Mouse (Mus musculus) inflammation-experienced regulatory T-cells, adult 6 months (primary cell): Measurements from ENCODE around the gene 1700030K09Rik. TPM values are rescaled to one million over a fixed set of nuclear protein-coding genes. Genes with fewer than 3 reads are reported as not detected.

Source experiments
- ATAC-seq: one replicate; pipeline ENCODE4 v1.8.0; 2017
- polyA plus RNA-seq, 3 experiments: library from polyadenylated mRNA; unstranded; fragments of 100-300 nt; shearing (Covaris generic); gene quantifications; one replicate each; pipeline ENCODE4 v1.2.1; 2017

1700030K09Rik gene
- 1 to 10 TPM; 4.3 to 7.1 (median 6.4) TPM for polyA plus RNA-seq

- ATAC-seq: peak; percentile 100
Measured at GRCm38 (mm10) chr8:72443338-72443993, at the start of gene 1700030K09Rik, which contains the start of gene Calr3. Gene 1700030K09Rik, plus strand, starts transcription at chr8:72443880. Gene Calr3, minus strand, starts transcription at chr8:72443870.

DNA sequence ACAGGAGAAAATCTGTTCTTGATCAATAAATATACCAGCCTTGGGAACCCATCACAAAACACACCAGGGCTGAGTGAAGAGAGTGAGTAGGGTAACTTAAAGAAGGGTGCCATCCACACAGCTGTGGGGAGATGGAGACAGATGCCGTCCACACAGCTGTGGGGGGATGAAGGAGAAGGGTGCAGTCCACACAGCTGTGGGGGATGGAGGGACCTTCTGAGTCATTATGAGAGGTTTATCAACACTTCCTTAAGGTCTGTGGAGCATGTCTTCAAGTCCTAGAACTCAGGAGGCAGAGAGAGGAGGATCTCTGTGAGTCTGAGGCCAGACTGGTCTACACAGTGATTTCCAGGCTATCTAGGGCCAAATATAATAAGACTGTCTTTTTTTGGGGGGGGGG, 42.3 kb upstream of the 1700030K09Rik start:
- no peak for ATAC-seq

DNA sequence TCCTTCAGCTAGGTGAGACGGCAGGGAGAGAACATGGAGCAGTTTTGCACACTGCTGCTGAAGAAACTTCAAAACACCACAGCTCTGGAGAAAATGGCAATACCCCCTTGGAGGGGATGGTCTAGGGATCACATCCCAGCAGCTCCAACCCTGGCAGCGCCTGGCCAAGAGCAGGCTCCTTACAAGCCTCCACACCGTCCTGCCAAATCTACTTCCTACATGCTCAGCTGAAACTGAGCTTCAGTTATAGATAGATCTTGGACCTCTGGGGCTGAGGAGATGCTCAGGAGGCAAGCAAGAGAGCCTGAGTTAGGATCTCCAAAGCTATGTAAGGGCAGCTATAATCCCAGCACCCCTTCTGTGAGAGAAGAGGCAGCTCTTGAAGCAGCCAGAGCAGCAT, 40.7 kb upstream of the 1700030K09Rik start:
- no peak for ATAC-seq

DNA sequence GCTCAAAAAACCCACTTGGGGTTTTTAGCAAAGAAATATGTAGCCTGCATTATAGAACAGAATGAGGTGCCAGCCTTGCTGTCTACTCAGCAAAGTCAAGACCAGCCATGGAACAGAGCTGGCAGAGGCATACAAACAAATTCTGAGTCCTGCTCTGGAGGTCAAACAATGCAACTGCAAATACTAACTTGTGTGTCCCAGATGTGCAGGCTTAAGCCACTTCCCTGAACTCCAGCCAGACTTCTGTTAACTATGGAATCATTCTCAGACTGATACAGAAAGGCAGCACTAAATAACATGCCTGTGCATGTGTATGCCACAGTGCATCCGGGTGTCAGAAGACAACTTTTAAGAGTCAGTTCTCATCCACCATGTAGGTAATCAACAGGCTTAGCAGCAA, 35.8 kb upstream of the 1700030K09Rik start:
- no peak for ATAC-seq

DNA sequence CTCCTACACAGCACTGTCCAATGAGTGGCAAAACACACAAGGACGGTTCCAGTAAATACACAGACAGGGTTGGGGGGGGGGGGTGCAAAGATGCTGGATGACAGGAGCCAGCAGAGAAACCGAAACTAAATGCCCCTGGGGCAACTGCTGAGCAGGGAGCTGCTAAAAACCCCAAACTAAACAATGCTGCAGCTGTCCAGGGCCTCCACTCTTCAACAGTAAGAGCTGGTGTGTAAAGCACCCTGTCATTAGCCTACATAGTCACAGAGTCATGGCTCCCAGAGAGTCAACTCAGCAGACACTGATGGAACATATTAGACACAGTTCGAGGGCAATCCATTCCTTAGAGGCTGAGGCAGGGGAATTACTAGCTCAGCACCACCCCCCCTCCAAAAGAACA, 34.2 kb upstream of the 1700030K09Rik start:
- peak; percentile 25 for ATAC-seq

DNA sequence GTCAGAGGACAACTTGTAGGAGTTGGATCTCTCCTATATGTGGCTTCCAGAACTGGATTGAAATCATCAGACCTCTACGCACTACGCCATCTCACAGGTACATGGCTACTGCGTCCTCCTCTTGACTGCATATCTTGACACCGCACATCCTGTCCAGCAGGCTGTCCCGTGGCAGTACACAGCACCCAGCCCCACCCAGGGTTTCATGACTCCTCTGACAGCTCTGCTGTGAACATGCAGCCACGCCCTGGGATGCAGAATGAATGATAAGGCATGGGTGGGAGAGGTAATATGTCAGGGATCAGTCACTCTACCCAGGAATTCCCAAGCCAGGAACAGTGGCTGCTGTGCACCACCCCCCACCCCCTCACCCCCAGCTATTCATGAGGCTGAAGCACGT, 29.8 kb upstream of the 1700030K09Rik start:
- ATAC-seq: no peak

- ATAC-seq: no peak
Measured at GRCm38 (mm10) chr8:72415252-72415651, 28.4 kb upstream of the 1700030K09Rik start.

GRCm38 (mm10) chr8:72418073-72418472, 25.6 kb upstream of the 1700030K09Rik start:
- no peak for ATAC-seq

DNA sequence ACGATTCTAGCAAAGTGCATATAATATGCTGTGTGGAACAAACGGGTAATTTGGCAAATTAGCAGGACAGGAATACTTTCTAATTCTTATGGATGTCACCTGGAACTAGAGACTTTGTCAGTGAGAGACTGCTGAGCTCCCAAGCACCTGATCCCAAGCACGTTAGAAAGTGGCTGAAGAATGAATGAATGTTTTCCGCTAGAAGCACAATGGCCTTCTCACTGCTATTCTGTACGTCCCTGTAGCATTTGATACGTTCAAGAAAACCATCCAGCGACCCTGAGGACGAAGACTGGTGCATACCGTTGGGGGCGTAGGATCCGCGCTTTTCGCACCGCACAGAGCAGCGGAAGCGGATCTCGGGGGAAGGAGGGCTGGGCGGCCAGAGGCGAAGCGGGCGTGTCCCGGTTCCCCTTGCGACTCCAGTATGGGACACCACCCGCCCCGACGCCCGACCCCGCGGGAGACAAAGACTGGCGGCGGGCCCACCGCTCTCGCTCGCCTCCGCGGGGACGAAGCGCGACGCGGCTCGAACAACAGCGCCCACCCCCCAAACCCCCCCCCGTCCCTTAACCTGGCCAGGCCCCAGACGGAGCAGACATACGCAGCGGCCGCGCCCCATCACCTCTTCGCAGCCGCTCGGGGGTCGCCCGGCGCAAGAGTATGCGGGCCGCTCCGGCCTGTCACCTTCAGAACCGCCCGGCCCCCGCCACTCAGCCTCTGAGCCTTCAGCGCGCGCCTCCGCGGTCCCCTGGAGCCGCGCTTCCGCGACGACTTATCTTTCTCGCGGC, 22.9 kb upstream of the 1700030K09Rik start:
- ATAC-seq: peak; percentile 14

DNA sequence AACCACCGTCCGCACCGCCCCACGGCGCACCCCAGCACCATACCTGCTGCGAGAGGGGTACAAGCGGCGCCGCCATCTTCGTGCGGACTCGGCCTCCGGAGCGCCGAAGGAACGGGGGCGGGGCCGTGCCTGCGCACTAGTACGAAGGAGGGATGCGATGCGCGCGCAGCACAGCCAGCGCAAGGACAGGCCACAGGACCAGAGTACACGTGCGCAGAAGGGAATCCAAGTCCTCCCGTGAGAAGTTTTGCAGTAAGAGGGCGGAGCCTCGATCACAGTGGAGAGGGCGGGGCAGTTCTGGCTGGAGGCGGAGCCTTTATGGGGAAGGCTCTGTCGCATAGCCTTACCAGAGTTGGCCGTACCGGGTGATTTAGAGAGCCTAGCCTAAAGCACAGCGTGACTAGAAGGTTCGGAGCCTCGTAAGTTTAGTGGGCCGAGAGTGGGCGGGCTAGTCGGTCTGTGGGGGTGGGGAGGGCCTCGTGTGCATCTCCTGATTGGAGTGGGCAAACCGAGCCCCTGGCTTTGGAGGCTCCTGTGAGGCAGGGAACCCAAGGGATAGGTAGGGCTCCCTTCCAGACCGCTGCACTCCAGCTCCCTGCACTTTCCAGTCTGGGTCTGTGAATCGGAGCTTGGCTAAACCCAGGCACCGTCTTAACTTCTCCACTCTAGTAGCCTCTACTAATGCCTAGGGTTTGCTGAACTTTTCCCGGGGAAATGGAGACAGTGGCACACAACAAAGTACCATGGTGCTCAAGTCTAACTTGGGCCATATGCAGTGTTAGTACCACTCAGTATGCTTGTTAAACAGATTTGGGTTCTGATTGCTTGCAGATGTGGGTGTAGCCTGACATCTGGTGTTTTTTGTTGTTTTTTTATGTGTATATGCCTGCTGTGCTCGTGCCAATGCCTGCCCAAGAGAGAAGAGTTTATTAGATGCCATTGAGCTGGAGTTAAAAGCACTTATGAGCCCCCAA, 22.0 kb upstream of the 1700030K09Rik start, which contains the start of gene Eps15l1:
Gene Eps15l1, minus strand, starts transcription at position 99 of the 974 bp plus-strand sequence.
- ATAC-seq: peak; percentile 98

- ATAC-seq: no peak
Measured at GRCm38 (mm10) chr8:72422926-72423325, 20.8 kb upstream of the 1700030K09Rik start.

GRCm38 (mm10) chr8:72429676-72430075, 14.0 kb upstream of the 1700030K09Rik start:
- ATAC-seq: no peak

- no peak for ATAC-seq
Measured at GRCm38 (mm10) chr8:72434952-72435351, 8.7 kb upstream of the 1700030K09Rik start.

DNA sequence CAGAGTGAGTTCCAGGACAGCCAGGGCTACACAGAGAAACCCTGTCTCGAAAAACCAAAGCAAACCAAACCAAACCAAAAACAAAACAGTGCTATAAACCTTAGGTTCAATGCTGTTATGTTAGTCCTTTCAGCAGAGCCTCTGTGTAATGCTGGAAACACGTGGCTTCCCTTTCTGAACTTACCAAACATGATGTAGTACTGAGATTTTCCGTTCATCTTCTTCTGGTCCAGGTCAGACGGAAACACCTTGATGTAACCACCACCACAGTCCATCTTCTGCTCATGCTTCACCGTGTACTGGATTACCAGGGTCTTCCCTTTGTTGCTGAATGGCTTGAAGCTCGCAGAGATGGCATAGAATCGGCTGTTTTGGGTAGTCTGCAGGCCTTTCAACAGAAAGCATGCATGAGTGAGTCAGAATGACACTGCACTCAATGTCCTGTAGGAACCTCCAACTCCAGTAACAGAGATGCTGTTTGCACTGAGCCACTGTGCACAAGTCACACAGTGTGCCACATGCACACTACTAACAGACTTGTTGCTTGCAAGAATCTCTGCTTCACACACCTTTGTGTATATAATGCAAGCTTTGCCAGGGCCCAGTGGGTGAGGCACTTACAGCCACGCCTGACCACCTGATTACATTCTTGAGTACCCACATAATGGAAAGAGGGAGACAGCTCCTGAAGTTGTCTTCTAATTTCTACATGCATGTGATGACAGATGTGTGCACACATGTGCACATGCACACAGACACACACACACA, 5.2 kb upstream of the 1700030K09Rik start:
- ATAC-seq: no peak

GRCm38 (mm10) chr8:72443994-72444350, 292 bp downstream of the 1700030K09Rik start:
- ATAC-seq: peak; percentile 23

- ATAC-seq: no peak
Measured at GRCm38 (mm10) chr8:72445071-72445470, 1.4 kb downstream of the 1700030K09Rik start.

GRCm38 (mm10) chr8:72451516-72451915, 7.8 kb downstream of the 1700030K09Rik start:
- ATAC-seq: no peak

DNA sequence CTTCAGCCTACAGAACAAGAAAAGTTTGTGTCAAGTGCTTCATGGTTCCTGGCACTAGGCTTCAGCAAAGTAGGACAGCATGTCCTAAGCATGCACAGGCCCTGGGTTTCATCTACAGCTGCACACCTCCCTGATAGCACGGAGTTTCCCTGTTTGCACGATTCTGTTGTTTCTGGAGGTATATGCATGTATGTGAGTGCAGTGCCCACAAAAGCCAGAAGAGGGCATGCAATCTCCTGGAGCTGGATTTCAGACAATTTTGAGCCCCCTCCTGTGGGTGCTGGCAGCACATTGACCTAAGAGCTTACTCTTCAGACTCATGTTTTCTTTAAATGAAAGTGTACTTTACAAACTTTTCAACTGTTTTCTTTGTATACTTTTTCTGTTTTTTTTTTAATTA, 10.2 kb downstream of the 1700030K09Rik start:
- ATAC-seq: no peak

DNA sequence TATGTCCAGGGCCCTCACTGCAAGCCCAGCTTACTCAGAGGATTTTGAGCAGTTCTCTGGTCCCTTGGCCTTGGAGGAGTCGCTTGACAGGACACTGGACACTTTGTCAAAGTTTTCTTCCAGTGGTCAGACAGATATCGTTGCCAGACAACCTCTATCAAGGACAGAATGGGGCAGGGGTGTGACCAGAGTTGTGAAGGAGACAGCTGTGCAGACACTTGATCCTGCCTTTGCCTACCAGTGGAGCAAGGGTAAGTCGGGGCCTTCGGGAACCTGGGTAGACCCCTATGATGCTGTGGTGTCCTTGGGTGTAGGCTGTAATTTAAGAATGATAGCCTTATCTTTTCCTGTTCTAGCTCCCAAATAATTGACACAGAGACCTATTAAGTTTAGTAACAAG, 11.6 kb downstream of the 1700030K09Rik start:
- no peak for ATAC-seq

DNA sequence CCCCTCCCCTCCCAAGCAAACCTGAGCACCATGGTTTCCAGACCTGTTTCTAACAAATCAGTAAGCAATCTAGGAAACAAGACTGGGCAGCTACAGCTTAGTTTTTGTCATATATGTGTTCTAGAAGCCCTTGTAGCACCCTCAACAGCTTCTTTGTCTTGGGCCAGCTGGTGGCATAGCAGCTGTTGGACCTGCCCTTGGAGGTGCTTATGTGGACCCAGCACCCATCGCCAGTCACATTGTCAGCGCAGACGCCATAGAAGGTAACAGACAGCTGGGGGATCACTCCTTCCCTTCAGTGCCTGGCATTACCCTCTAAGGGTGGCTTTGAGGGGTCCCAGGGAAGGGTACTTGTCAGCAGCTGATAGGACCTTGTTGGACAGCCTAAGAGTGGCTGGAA, 14.1 kb downstream of the 1700030K09Rik start:
- ATAC-seq: no peak

- no peak for ATAC-seq
Measured at GRCm38 (mm10) chr8:72458457-72458856, 14.8 kb downstream of the 1700030K09Rik start.
